Mouse (Mus musculus) forebrain, embryonic 11.5 days (tissue): ENCODE measurements at regions not wholly inside any gene's neighbourhood (a gene's known extent, or its start where the extent isn't known, plus 50 kb on each side); places are given as distances from the start of the nearest gene placed in this dataset.

ENCODE experiments used
- ATAC-seq: fragments of 200-750 bp; cut with Nextera tagmentation; replicated peaks from 2 replicates; pipeline ENCODE4 v1.8.0; 2017; ENCODE audit warnings: moderate TSS enrichment; ENCODE audit not compliant: low FRiP score
- DNase-seq: peaks from one replicate; pipeline ENCODE4 v3.0.0-alpha.2; 2017; ENCODE audit warnings: low spot score
- H3K27ac ChIP-seq: fragments of 300-500 bp; sonication (generic); 2 replicates; pipeline ENCODE4 v1.5.1; 2014; ENCODE audit warnings: low read depth, low read length
- H3K27me3 ChIP-seq: fragments of 300-500 bp; sonication (generic); 2 replicates; pipeline ENCODE4 v1.6.1; 2014; ENCODE audit warnings: mild to moderate bottlenecking, low read length, mixed read lengths; ENCODE audit not compliant: control insufficient read depth, insufficient read depth
- H3K36me3 ChIP-seq: fragments of 300-500 bp; sonication (generic); 2 replicates; pipeline ENCODE4 v1.6.1; 2014; ENCODE audit warnings: mild to moderate bottlenecking, low read length, moderate library complexity, mixed read lengths; ENCODE audit not compliant: control insufficient read depth, insufficient read depth
- H3K4me1 ChIP-seq: fragments of 300-500 bp; sonication (generic); replicated peaks from 2 replicates; pipeline ENCODE4 v1.6.1; 2014; ENCODE audit warnings: low read length, mixed read lengths; ENCODE audit not compliant: control insufficient read depth, insufficient read depth
- H3K4me2 ChIP-seq: fragments of 300-500 bp; sonication (generic); 2 replicates; pipeline ENCODE4 v1.6.1; 2014; ENCODE audit warnings: low read depth, mild to moderate bottlenecking, low read length, moderate library complexity, mixed read lengths; ENCODE audit not compliant: severe bottlenecking
- H3K4me3 ChIP-seq: fragments of 300-500 bp; sonication (generic); 2 replicates; pipeline ENCODE4 v1.5.1; 2014; ENCODE audit warnings: low read depth, low read length
- H3K9ac ChIP-seq: fragments of 300-500 bp; sonication (generic); 2 replicates; pipeline ENCODE4 v1.6.1; 2014; ENCODE audit warnings: low read length
- H3K9me3 ChIP-seq: fragments of 300-500 bp; sonication (generic); 2 replicates; pipeline ENCODE4 v1.6.1; 2016; ENCODE audit warnings: low read length, mixed read lengths; ENCODE audit not compliant: control insufficient read depth
- WGBS: fragments of 180-500 bp; shearing (Covaris S2); extraction: QIAGEN DNeasy Blood & Tissue Kit; methylation state at CpG from one replicate; pipeline ENCODE4 v1.1.7; 2014; 5-methylcytosine and 5-hydroxymethylcytosine counted together

DNA sequence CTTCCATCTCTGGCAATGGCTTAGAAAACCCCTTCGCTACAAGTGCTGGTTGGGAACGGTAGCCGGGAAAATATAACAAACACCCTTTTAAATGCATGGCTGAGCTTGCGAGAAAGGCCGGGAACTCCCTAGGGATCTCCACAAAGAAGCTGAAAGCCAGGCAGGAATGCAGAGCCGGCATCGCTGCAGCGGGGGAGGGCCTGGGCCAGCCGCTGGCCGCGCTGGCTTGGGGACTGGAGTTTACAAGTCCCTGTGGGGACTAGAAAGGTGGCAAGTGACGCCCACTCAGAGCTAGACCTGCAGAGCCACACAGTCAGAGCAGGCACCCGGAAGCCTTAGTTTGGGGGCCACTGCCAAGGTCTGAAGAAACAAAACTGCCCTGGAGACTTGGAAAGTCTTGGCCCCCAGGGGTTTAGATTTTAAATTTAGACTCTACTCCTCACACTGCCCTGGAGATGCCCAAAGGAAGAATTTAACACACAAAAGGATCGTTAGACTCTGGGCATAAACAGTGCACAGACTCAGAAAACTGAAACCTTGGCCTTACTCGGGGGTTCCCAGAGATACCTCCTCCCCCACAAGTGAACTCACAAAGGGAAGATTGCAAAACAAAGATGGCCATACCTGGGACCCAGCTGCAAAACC is 59.4 kb downstream of the 1700001O22Rik start:
- Histone ChIP-seq H3K27me3 (no peaks in the 10 kb centered on the region), H3K9ac (peak overlapping the region; percentile 55), H3K9me3 (no peaks in the 10 kb centered on the region; the same call in 1 of the 2 replicates), H3K27ac (peak overlapping the region; percentile 97), H3K4me3 (no peak overlapping the region), H3K4me1 (peaks cover 16% of the 10 kb centered on the region), H3K36me3 (no peaks in the 10 kb centered on the region), H3K4me2 (peak overlapping the region; percentile 31)
- WGBS, result 1% methylated on average over 15 of the region's 15 CpGs
- ATAC-seq (peak; percentile 83), DNase-seq (peak; percentile 88)

DNA sequence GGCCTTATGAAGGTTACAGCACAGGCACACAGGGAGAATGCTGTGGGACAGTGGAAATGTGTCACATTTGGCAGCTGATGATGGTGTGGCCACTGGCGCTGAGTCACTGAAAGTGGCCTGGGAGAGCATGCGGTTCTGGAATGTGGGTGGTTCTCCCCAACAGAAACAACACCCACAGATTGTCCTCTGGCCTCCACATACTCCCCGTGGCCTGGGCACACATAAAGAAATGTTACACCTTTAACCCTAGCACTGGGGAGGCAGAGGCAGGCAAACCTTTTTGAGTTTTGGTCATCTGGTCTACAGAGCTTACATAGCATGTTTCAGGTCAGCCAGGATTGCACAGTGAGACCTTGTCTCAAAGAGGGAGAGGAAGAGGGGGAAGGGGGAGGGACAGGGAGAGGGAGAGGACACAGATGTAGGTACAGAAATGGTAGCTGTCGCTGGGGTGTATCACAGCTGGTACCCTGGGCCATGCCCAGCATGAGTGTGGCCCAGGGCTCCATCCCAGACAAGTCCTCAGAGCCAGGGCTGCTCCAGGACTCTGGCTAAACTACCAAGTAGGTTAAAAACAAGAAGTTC is 60.1 kb downstream of the 1700001O22Rik start:
- ATAC-seq, result no peak; the same call in 1 of the 2 replicates
- WGBS, result 28% methylated on average over 4 of the region's 4 CpGs
- DNase-seq, result no peak

DNA sequence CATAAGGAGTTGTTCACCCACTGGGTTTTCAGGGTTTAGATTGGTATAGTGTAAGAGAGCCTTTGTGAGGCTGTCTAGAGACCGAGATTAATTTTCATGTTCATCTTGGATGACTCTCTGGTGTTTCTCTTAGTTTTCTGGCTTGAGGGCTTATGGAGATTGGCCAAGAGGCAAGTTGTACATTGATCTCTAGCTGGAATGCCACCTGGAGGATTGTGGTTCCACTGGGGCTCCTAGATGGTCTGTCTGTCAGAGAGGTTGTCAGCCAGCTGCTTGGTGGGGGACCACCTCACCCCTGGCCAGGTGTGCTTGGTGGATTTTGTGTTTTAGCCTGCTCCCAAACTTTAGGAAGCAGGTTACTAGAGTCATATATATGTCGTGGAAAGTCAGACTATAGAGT is 62.0 kb downstream of the 1700001O22Rik start:
- H3K27ac ChIP-seq, result no peak overlapping the region
- H3K27me3 ChIP-seq, result no peaks in the 10 kb centered on the region
- ATAC-seq, result no peak
- H3K36me3 ChIP-seq, result no peaks in the 10 kb centered on the region
- DNase-seq, result no peak
- H3K4me1 ChIP-seq, result peaks cover 19% of the 10 kb centered on the region
- no peaks in the 10 kb centered on the region; the same call in 1 of the 2 replicates for H3K9me3 ChIP-seq
- 82% methylated on average over 2 of the region's 2 CpGs for WGBS
- H3K4me2 ChIP-seq, result no peak overlapping the region
- no peak overlapping the region for H3K9ac ChIP-seq
- no peak overlapping the region for H3K4me3 ChIP-seq

More for the DNA sequence above, 60.1 kb downstream of the 1700001O22Rik start:
- Histone ChIP-seq H3K27ac (peak overlapping the region; percentile 97), H3K36me3 (no peaks in the 10 kb centered on the region), H3K9me3 (no peaks in the 10 kb centered on the region; the same call in 1 of the 2 replicates), H3K4me3 (no peak overlapping the region), H3K9ac (peak overlapping the region; percentile 55), H3K4me2 (peak overlapping the region; percentile 31; the same call in 1 of the 2 replicates), H3K27me3 (no peaks in the 10 kb centered on the region), H3K4me1 (peaks cover 16% of the 10 kb centered on the region)

DNA sequence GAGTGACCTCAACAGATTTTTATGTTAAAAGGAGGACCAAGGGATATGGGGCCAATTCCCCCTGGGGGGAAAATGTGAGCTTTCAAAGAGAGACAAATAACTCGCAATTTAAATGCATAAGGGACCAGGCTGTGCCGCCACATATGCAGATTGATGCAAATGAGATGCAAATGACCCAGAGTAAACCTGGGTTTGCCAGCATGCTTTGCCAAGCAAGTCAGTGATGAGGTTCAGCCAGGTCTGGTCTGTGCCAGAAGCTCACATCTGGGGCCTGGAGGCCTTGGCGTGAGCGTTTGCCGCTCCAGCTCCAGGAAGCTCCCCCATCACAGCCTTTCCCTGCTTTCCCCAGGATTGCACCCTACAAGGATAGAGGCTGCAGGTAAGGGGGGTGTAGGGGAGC is 65.7 kb downstream of the 1700001O22Rik start:
- Histone ChIP-seq H3K9me3 (no peaks in the 10 kb centered on the region), H3K4me1 (peaks cover 8% of the 10 kb centered on the region; the same call in 1 of the 2 replicates), H3K9ac (no peak overlapping the region; the same call in 1 of the 2 replicates), H3K27me3 (no peaks in the 10 kb centered on the region), H3K36me3 (no peaks in the 10 kb centered on the region), H3K4me3 (no peak overlapping the region), H3K4me2 (no peak overlapping the region), H3K27ac (peak overlapping the region; percentile 25; the same call in 1 of the 2 replicates)
- DNase-seq (no peak), ATAC-seq (no peak)
- WGBS, result 65% methylated on average over 5 of the region's 5 CpGs

DNA sequence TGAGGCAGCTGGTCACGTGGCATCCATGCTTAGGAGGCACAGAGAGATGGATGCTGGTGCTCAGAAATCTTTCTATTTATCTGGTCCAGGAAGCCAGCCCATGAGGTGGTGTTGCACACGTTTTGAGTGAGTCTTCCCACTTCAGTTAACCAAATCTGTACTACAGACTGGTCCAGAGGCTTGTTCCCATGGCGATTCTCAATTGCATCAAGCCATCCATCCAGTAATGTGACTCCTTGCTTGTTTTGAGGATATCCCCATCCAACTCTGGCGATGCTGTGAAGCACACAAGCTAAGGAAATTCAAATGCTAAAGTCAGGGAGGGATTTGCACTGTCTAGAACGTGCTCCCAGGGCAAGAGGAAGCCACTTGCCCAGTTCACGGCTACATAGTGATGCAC is 66.8 kb downstream of the 1700001O22Rik start:
- Histone ChIP-seq H3K4me2 (no peak overlapping the region), H3K27ac (no peak overlapping the region), H3K9ac (no peak overlapping the region), H3K4me3 (no peak overlapping the region), H3K4me1 (peaks cover 8% of the 10 kb centered on the region; the same call in 1 of the 2 replicates), H3K9me3 (no peaks in the 10 kb centered on the region), H3K36me3 (no peaks in the 10 kb centered on the region), H3K27me3 (no peaks in the 10 kb centered on the region)
- WGBS, result 59% methylated on average over 6 of the region's 6 CpGs
- ATAC-seq, result no peak
- no peak for DNase-seq

DNA sequence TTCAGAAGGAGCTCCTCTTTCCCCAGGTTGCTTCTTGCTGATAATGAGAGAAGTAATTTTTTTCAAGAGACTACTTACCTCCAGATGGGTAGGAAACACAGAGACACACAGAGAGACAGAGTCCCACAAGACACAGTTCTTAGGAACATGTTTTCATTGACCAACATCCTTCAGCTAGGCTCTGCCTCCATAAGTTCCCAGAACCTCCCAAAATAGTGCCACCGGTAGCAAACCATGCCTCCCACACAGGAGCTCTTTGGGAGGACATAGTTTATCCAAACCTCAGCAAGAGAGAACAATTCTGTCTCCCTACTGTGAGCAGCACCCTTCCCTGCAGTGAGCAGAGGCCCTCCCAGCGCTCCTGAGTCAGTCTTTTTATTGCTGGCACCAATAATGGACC is 67.2 kb downstream of the 1700001O22Rik start:
- no peak for DNase-seq
- ATAC-seq, result no peak
- WGBS, result 48% methylated on average over 2 of the region's 2 CpGs

DNA sequence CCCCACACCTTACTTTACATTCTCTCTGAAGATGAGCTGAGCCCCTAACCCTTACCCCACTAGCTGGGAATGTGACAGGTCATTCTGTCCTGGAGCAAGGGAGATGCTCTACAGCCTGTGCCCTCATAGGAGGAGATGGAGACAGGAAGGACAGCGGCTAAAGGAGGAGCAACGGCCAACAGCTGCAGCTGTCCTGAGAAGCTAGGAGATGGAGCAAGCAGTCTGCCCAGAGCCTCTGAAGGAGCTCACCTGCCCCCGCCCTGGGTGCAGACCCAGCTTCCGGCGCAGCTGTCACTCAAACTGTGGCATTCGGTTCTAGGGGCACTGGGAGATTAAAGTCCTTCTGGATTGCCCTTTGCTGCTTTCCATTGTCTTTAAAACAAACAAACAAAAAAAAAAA is 69.6 kb downstream of the 1700001O22Rik start:
- H3K9me3 ChIP-seq, result no peaks in the 10 kb centered on the region
- ATAC-seq (0 out of 2 replicates have a peak, but pooled peaks have one; percentile 18), DNase-seq (no peak)
- no peaks in the 10 kb centered on the region for H3K27me3 ChIP-seq
- 26% methylated on average over 6 of the region's 6 CpGs for WGBS
- H3K9ac ChIP-seq, result peak overlapping the region; percentile 17; the same call in 1 of the 2 replicates
- no peaks in the 10 kb centered on the region for H3K36me3 ChIP-seq
- H3K4me1 ChIP-seq, result peaks cover 8% of the 10 kb centered on the region; the same call in 1 of the 2 replicates
- H3K4me2 ChIP-seq, result no peak overlapping the region
- no peak overlapping the region for H3K27ac ChIP-seq
- no peak overlapping the region for H3K4me3 ChIP-seq

More for the DNA sequence above, 67.2 kb downstream of the 1700001O22Rik start:
- Histone ChIP-seq H3K36me3 (no peaks in the 10 kb centered on the region), H3K9ac (no peak overlapping the region), H3K27me3 (no peaks in the 10 kb centered on the region), H3K4me2 (no peak overlapping the region), H3K4me3 (no peak overlapping the region), H3K9me3 (no peaks in the 10 kb centered on the region), H3K27ac (no peak overlapping the region), H3K4me1 (peaks cover 8% of the 10 kb centered on the region; the same call in 1 of the 2 replicates)

DNA sequence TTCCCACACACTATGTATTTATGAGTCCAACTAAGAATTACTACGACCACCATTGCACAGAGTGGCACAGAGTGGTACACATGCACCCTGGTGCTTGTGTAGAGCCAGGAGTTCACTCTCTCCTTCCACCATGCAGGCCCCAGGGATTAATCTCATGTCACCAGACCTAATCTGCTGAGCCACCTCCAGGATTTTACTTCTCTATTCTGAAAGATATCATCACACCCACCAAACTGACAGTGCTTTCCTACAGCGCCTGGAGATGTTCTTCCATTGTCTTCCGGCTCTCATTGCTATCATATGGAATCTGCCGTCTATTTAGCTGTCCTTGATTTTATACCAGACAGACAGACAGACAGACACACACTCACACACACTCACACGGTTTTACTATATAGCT is 71.6 kb downstream of the 1700001O22Rik start:
- DNase-seq, result no peak
- WGBS, result 92% methylated on average over 5 of the region's 5 CpGs

More for the DNA sequence above, 71.6 kb downstream of the 1700001O22Rik start:
- Histone ChIP-seq H3K27me3 (no peaks in the 10 kb centered on the region), H3K4me1 (peaks cover 5% of the 10 kb centered on the region; the same call in 1 of the 2 replicates), H3K4me2 (no peak overlapping the region), H3K9ac (no peak overlapping the region), H3K27ac (no peak overlapping the region), H3K9me3 (no peaks in the 10 kb centered on the region), H3K36me3 (no peaks in the 10 kb centered on the region), H3K4me3 (no peak overlapping the region)
- no peak for ATAC-seq
